Mouse (Mus musculus): ENCODE measurements around the gene Traf7.

The Traf7 gene

DNA sequence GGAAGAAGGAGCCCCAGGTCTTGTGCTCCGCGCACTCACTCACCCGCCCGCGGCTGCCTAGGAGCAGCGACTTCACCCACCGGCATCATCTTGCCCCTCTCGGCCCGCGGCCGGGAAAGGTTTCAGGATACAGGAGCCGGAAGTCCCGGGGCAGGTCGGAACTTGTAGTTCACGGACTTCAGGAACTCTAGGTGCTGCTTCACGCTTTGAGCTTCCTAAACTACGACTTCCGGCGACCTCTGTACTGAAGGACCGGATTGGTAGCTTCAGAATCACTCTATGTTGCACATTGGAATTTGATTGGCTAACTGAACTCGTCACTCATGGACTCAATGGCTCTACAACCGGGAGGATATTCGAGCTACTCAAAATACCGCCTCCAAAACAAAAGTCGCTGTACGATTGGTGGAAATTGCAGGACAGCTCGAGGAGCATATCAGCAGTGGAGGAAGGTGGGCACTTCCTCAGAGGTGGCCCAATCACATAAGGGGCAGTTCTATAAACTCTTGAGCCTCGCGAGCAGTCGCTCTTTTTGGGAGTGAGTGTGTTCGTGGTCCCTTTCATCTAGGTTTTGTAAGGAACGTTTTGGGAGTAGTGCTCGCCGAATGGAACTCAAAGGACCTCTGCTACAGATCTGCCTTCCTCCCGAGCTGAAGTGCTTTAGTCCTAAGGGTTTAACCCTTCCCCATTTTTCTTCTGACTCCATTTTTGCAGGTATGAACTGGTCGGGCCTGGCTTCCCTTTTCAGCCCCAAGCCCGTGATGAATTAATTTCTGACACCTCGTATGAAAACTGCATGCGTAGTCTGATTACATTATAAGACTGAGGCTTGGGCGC lies at the start of gene Traf7:
Gene Traf7, minus strand, starts transcription at position 216 of the 837 bp plus-strand sequence.
- in situ Hi-C loops (cut with MboI, MseI), result no loop called here

DNA sequence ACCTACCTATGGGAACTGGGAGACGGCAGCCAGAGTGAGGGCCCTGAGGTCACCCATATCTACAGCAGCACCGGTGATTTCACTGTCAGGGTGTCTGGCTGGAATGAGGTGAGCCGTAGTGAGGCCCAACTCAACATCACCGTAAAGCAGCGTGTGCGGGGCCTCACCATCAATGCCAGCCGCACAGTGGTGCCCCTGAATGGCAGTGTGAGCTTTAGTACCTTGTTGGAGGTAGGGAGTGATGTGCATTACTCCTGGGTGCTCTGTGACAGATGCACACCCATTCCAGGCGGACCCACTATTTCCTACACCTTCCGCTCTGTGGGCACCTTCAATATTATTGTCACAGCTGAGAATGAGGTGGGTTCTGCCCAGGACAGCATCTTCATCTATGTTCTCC lies 46.1 kb upstream of the Traf7 start:
- in situ Hi-C loops (cut with MboI, MseI), result no loop called here

DNA sequence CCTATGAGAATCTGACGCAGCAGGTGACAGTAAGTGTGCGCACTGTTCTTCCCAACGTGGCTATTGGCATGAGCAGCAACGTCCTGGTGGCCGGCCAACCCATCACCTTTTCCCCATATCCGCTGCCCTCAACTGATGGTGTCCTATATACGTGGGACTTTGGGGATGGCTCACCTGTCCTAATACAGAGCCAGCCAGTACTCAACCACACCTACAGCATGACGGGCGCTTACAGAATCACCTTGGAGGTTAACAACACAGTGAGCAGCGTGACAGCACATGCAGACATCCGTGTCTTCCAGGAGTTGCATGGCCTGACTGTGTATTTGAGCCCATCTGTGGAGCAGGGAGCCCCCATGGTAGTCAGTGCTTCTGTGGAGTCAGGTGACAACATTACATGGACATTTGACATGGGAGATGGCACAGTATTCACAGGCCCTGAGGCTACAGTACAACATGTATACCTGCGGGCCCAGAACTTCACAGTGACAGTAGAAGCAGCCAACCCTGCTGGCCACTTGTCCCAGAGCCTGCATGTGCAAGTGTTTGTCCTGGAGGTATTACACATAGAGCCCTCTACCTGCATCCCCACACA lies 45.0 kb upstream of the Traf7 start:
- in situ Hi-C loops (cut with MboI, MseI), result no loop called here

DNA sequence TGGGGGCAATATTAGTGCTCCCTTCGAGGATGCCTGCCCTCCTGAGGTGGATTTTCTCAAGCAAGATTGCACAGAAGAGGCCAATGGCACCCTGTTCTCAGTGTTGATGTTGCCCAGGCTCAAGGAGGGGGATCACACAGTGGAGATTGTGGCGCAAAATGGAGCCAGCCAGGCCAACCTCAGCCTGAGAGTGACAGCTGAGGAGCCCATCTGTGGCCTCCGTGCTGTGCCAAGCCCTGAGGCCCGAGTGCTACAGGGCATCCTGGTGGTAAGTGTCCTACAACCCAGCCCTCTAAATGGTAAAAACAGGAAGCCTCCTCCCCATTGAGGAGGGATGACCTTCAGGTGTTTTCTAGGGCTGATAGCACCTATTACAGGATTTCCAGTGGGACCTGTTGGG lies 42.1 kb upstream of the Traf7 start:
- in situ Hi-C loops (cut with MboI, MseI), result no loop called here

DNA sequence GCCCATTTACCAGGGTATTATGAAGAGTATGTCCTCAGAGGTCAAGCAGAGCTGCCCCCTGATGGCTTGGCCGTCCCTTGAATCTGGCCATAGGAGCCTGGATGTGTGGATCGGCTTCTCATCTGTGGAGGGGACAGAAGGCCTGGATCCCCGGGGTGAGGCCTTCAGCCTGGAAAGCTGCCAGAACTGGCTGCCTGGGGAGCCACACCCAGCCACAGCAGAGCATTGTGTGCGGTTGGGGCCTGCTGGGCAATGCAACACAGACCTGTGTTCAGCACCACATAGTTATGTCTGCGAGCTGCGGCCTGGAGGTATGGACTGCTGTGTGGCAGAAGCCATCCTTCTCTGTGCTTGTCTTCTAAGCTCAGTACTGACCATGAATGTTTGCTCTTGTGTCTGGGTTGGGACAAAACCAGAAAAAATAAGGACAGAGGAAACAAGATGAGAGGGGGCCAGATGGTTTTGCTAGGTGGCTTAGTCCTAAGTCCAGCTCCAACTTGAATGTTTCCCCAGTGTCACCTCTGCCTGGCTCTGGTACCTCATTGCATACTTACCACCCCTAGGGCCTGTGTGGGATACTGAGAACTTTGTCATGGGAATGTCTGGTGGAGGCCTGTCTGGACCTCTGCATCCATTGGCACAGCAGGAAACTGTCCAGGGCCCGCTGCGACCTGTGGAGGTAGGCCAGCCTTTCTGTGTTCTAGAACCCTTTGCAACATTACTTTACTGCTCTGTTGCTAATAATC lies 39.5 kb upstream of the Traf7 start:
- in situ Hi-C loops (cut with MboI, MseI), result no loop called here

DNA sequence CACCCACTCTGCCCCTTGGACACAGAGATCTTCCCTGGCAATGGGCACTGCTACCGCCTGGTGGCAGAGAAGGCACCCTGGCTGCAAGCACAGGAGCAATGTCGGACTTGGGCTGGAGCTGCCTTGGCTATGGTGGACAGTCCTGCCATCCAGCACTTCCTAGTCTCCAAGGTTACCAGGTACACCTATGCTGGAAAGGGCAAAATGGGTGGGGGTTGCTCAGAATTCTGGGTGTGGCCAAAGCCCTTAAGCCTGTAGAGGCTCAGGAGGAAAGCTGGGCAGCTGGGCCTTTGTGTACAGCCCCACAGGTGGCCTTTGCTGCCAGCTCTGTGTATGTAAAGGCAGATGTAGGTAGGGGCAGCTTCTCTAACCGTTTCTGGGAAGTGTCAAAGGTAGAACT lies 38.1 kb upstream of the Traf7 start:
- in situ Hi-C loops (cut with MboI, MseI), result no loop called here

DNA sequence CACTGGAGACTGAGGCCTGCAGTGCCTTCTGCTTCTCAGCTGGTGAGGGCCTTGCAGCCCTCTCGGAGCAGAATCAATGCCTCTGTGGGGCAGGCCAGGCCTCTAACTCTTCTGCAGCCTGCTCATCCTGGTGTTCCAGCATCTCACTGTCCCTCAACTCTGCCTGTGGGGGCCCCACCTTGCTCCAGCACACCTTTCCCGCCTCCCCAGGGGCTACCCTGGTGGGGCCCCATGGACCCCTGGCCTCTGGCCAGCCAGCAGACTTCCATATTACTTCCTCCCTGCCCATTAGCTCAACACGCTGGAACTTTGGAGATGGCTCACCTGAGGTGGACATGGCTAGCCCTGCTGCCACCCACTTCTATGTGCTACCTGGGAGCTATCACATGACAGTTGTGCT lies 37.4 kb upstream of the Traf7 start:
- in situ Hi-C loops (cut with MboI, MseI), result no loop called here

DNA sequence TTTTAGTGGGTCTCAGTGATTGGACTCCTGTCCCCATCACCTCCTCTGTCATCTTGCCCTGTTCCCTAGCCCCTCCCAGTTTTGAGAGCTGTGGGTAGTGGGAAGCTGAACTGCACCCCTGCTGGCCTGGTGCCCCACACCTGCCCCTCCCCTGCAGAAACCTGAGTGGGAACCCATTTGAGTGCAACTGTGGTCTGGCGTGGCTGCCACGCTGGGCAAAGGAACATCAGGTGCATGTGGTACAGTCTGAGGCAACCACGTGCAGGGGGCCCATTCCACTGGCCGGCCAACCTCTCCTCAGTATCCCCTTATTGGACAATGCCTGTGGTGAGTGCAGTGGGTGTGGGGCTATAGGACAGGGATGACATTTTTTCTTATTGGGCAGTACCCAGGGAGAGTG lies 36.7 kb upstream of the Traf7 start:
- in situ Hi-C loops (cut with MboI, MseI), result no loop called here

DNA sequence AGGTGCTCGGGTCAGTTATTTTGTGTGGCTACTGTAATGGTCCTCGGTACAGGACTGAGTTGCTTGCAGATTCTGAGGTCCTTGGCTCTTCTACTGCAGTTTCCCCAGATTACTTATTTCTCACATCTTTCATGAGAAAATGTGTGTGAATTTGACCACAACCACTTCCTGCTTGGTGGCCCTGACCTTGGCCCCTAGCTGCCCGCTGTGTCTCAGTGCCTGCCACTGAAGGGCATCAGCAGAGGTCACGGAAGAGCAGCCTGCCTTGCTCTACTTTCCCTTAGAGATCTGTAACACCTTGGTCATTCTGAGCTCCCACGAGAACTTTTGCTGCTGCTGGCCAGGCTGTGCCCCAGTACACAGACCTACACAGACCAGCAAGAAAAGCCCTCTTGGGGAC lies 35.9 kb upstream of the Traf7 start:
- in situ Hi-C loops (cut with MboI, MseI), result no loop called here

DNA sequence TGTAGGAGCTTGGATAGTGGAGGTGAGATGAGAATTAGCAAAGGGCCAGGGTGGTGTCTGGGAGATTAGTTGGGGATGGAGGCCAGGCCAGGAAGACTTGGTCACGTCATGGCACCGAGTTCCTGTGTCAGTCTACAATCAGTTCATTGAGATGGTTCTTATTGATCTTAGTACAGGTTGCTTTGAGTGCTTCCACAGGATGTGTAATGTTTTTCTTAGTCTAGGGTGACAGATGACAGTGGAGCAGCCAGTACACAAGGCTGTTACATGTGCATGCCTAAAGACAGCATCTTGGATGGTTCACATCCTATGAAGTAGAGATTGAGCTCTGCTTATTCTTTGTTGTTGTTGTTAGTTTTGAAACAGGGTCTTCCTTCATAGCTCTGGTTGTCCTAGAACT lies 33.9 kb upstream of the Traf7 start:
- in situ Hi-C loops (cut with MboI, MseI), result no loop called here

DNA sequence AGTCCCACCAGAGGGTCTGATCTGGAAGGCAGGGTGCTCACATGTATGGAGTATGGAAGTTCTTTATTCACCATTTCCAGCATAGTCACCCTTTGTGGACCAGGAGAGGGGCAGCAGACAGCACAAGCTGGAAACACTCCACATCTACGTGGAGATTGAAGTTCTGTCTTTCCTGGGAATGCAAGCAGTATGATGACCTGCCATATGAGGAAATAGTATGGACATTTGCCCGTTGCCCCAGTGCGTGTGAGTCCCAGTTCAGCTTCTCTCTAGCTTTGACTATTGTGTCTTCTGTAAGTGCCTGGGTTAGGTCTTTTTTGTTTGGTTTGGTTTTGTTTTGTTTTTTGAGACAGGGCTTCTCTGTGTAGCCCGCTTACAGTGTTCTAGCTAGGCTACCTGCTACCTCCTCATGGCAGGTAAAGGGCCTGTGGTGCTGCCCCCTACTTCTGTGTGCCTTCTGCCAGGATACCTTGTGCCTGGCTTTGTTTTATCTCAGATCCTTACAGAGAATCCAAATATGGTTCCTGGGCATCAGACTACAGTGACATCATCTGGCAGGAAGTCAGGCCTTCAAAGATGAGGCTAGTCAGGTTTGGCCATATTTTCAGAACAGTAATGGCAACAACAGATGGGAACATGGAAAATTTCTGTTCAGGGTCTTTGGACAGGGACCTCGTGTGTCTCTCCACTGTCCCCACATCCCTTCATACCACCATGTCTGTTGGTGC lies 32.7 kb upstream of the Traf7 start:
- in situ Hi-C loops (cut with MboI, MseI), result no loop called here

DNA sequence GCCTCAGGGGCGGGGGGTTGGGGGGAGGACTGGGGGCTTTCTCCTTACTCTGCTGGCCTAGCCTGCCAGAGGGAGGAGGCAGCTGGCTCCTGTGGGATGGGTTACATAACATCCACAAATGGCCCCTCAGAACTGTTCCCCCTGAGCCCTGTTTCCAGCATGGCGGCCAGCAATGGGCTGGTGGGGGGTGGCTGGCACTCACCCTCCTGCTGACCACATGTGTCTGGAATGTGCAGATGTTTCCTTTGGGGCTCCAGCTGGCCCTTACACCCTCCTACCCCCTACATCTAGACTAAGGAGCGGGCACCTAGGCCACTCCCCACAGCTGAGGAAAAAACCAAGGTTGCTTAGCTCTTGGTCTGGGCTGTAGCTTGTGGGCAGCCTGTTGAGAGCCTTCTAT lies 31.4 kb upstream of the Traf7 start:
- in situ Hi-C loops (cut with MboI, MseI), result no loop called here

DNA sequence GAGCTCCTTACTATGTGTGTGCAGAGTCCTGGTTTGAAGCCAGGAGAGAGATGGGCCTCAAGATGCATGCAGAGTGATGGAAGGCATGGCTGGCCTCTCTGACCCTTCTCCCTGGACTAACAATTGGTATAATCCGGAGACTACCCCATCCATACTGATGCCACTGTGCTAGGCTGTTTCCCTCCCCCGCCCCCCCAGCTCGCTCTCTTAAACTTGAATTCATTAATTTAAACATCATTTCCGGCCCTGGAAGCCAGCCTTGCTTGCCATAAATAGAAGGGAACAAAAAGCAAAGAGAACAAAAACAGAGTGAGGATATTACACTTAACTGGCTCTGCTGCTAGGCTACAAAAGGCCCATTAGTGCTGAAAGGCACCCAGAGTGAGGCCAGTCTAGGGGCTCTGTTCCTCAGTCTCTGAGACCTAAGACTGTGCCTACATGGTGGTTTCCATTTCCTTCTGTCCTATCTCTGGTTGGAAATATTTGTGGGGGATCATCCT lies 30.9 kb upstream of the Traf7 start:
- in situ Hi-C loops (cut with MboI, MseI), result no loop called here

DNA sequence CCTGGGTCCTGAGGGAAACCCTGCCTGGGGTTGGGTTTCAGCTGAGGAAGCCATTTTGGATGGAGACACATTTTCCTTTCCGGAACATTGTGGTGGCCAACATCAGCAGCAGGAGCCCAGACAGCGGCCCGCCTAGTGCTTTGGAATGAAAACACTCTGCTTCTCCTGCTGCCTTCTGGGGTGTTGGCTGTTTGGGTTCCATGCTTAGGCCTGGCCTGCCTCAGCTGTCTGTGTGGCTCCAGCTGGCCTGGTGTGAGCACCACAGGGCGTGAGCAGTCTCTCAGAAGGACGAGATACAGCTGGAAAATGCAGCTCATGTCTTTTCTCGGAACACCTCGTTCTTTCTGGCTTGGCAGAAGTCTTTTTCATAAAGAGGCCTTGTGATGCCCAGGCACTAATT lies 29.4 kb upstream of the Traf7 start:
- in situ Hi-C loops (cut with MboI, MseI), result no loop called here

DNA sequence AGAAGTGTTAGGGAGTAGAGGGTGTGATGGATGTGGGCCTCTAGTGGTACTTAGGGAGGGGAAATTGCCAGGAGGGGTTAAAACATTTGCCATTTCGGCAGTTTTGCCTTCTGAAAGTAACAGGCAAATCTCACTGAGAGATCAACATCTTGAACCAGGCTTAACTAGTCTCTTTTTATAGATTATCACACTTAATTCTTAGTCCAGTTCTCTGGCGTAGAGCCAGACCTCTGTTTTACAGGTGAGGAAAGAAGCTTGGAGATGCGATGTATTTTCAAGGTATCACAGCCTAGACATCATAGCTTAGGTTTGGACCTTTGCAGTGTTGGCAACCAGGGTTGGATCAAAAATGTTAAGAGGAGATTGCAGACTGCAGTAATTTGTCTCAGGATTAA lies 23.3 kb upstream of the Traf7 start:
- in situ Hi-C loops (cut with MboI, MseI), result no loop called here

DNA sequence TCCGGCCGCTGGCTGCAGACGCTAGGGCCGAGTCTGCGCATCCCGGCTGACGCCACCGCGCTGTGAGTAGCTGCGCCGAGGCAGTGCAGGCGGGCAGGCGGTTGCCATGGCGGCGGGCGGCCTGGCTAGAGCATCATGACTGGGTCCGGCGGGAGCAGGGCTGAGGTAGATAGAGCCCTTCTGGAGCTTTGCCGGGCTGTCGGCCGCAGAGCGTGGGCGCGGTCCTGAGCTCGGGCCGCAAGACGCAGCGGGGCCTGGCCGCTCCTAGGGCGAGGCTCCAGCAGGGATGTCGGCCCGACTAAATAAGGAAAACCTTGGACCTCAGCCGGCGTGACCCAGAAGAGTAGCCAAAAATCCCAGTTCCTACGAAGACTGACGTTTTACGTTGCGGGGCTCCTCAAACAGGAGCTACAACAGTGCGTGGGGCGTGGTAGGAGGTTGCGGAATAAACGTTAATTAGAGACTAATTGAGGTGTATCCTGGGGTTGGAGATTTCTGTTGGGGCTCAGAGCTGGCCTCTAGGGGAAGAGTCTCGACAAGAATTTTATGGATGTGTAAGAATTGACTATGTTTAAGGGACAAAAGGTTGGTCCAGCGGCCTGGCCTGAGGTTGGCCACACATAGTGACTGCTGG lies 22.8 kb upstream of the Traf7 start:
- in situ Hi-C loops (cut with MboI, MseI), result no loop called here

DNA sequence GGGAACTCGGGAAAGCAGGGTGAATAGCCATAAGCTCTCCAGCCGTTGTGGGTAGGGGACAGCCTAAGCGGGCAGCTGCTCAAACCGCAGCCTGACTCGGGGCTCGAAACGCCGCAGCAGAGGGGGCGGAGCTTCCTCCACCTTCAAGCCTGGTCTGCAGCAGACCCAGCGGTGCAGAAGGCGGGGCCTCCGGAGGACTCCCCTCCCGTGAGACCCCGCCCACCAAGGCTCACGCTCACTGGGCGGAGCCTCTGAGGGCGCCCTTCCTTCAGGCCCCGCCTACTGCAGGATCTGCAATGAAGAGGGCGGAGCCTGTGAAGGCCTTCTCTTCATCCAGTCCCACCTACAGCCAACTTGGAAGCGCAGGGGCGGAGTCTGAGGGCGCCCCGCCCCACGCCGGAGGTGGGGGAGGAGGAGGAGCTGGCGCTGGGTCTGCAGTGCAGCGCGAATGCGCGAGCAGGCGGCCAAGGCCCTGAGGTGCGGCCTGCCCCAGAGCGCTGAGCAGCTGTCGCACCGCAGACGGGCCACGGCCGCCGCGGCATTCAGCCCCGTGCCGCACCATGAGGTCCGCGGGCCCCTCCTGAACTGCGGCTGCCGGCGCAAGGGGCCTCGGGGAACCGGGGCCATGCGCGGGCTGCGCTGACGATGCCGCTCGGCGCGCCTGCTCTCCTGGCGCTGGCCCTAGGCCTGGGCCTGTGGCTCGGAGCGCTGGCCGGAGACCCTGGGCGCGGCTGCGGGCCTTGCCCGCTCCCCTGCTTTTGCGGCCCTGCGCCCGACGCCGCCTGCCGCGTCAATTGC lies 22.1 kb upstream of the Traf7 start, which contains the start of gene Pkd1:
Gene Pkd1, plus strand, starts transcription at position 217 of the 798 bp plus-strand sequence.
- in situ Hi-C loops (cut with MboI, MseI), result no loop called here

DNA sequence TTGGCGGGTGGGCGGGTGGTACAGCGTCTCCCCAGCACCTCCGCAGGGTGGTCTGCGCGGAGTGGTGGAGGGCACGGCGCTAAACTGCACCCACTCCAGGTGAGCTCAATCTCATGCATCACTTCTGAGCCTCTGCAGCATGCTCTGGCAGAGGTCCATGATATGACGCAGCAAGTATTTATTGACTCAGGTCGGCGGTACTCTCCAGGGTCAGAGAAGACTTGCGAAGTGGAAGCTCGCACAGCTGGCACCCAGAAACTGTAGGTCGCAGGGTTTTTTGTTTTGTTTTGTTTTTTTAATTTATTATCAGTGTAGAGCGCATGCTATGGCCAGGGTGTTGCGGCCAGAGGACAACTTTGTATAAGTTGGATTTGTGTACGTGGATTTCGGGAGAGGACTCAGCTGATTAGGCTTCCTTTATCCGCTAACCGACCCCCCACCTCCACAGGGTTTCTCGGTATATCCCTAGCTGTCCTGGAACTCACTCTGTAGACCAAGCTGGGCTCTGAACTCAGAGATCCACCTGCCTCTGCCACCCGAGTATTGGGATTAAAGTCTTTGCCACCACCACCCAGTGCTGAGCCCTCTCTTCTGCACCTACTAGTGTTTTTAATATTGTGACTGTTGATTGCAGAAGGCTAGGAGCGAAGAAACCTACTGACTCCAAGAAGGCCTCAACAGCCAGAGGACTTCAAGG lies 21.3 kb upstream of the Traf7 start:
- in situ Hi-C loops (cut with MboI, MseI), result no loop called here

DNA sequence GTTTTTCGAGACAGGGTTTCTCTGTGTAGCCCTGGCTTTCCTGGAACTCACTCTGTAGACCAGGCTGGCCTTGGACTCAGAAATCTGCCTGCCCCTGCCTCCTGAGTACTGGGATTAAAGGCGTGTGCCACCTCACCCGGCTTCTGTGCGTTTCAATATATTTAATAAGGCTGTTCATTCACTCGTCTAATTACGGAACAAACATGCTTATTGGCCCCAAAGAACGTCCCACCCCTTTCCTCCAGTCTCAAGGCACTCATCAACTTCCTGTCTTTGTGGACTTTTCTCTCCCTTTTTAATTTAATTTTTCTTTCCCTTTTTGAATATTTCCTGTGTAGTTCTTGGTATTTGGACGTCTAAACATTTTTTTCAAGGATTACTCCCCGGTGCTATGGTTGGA lies 20.7 kb upstream of the Traf7 start:
- in situ Hi-C loops (cut with MboI, MseI), result no loop called here

DNA sequence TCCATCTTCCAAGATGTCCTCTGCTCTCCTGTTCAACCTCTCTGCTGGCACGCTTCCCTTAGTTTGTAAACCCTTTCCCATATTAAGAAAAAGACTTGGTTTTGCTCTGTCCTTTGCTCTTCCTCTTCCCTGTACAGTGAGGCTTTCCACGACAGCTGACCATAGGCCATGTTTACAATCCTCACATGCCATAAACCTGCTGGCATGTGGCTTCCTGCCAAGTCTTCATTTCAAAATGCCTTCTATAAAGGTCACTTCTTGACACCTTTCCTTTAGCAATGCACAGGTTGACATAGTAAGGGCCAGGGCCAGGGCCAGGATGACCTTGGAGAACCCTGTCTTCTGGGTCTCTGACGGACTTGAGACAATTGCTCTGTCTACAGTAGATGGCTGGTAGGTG lies 18.5 kb upstream of the Traf7 start:
- in situ Hi-C loops (cut with MboI, MseI), result no loop called here
